Mouse (Mus musculus) heart, adult 8-10 months (tissue): ENCODE measurements around the gene Higd1a. TPM values are rescaled to one million over a fixed set of nuclear protein-coding genes. Genes with fewer than 3 reads are reported as not detected.

Source experiments
- DNase-seq: peaks from one replicate; pipeline ENCODE4 v3.0.0; 2022; ENCODE audit warnings: low spot score
- total RNA-seq, 4 experiments: library from RNA; stranded (reverse); gene quantifications; 2 replicates each; pipeline ENCODE4 v1.2.4; 2022

The Higd1a gene
- total RNA-seq, 4 experiments from 2014 or later, result 186 to 221 (median 198) TPM

DNA sequence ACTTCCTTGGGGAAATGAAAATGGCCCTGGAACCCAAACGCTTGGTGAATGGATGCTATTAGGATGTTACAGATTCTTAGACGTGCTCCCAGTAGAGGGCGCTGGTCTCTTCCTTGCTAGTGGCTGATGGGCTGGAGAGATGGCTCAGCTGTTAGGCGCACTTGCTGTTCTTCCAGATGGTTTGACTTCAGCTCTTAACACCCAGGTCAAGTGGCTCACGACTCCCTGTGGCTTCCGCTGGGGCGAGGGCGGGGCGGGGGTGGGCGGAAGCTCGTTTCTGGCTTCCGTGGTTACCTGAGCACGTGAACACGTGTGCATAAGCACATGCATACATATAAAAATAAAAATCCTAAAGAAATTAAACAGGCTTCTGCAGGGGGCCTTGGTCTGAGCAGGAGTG is 22.7 kb upstream of the Higd1a start:
- DNase-seq, result peak; percentile 69

- peak; percentile 60 for DNase-seq
Measured at GRCm38 (mm10) chr9:121877052-121877740, 19.0 kb upstream of the Higd1a start.

DNA sequence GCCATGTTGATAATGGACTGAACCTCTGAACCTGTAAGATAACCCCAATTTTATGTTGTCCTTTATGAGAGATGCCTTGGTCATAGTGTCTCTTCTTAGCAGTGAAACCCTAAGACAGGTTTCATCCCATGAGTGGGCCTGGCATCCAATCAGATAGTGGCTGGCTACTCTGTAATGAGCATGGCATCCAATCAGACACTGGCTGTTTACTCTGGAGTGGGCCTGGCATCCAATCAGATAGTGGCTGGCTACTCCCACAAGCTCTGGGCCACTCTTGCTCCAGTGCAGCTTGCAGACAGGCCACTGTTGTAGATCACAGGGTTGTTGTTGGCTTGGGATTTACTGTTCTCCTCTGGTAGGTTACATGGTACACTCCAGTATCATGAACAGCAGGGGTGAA is 15.4 kb upstream of the Higd1a start:
- no peak for DNase-seq

DNA sequence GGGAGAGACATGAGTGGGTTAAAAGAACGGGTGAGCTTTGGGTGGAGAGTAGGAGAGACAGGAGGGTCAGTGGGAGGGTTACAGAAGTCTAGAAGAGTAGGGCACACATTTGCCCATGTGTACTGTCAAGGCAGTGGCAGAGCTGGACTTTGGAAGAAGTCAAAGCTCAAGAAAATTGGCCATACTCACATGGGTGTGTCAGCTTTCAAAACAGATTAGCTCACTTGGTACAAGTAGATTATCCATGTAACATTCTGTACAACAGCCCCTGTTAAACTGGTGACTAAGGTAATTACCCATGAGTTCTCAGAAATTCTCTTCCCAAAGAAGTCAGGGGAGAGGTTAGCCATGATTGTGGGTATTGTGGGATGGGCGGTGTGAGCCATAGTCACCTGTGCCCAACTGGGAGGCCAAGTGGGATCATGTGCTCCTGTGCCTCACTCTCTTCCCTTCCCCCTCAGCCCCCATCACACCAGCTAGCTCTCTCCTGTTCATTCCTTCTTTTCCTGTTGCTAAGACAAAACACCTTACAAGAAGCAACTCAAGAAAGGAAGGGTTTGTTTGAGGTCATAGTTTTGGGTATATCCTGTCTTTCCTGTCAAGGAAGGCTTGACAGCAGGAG is 14.0 kb upstream of the Higd1a start:
- DNase-seq, result no peak

DNA sequence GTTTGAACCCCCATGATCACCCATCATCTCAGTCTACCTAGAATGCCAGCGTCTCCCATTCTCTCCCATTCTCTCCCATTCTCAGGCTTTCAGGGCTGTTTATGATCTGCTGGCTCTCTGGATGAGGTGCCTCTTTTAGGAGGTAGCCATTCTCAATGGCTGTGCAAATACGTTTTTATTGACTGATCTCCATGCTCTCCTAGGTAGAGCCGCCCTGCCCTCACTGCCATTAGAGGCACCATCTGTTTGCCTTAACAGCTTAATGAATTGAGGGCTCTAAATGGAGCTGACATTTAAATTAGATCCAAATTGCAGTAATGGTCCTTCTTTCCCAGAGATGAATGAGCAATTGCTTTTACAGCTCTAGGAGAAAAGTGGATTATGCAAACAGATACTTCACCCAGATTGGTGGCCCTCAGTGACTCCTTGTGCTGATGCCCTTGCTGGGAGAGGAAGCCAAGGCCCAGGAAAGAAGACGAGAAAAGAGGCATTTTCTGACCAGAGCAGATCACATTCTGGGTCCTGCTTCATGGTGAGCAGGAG is 11.9 kb upstream of the Higd1a start:
- no peak for DNase-seq

DNA sequence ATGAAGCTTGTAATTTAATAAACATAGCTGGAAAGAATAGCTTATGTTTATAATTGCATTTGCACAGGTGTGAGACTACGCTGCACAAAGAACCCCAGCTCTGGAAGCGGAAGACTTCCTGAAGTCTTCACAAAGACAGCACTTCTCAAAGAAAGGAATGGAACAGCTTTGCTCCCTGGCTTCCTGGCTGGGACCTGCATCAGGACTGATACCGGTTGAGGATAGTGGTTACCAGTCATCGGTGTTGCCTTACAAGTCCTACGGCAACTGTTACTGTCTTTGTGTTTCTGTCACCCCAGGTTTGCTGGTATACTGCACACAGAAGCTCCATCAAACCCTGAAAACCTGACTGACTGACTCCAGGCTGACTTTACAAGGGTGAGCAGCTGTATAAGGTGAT is 11.3 kb upstream of the Higd1a start:
- no peak for DNase-seq

- no peak for DNase-seq
Measured at GRCm38 (mm10) chr9:121868236-121868635, 10.1 kb upstream of the Higd1a start.

- DNase-seq, result no peak
Measured at GRCm38 (mm10) chr9:121867632-121868031, 9.5 kb upstream of the Higd1a start.

- DNase-seq, result no peak
Measured at GRCm38 (mm10) chr9:121865425-121866008, 7.4 kb upstream of the Higd1a start.

- no peak for DNase-seq
Measured at GRCm38 (mm10) chr9:121864837-121865236, 6.7 kb upstream of the Higd1a start.

- DNase-seq, result no peak
Measured at GRCm38 (mm10) chr9:121860921-121861320, 2.8 kb upstream of the Higd1a start.

- DNase-seq, result no peak
Measured at GRCm38 (mm10) chr9:121859345-121859744, 1.2 kb upstream of the Higd1a start.

GRCm38 (mm10) chr9:121857474-121858152 is 549 bp downstream of the Higd1a start:
- peak; percentile 96 for DNase-seq

GRCm38 (mm10) chr9:121856649-121857416 is 1.3 kb downstream of the Higd1a start:
- DNase-seq, result peak; percentile 32

DNA sequence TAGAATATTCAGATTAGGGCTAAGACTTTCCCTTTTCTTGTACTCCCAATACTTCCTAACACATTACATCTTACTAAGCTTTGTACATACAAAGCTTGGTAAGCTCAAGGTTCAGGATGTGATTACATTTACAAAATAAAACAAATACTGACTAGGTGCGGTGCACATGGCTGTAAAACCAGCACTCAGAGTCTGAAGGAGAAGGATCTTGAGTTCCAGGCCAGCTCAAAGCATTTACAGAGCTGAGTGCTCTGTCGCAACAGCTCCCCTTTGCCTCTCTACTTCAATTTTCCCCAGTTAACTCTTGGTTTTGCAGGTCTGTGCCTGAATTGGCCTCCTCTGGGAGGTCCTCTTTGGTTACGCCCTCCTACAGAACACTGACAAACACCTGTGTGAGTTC is 3.9 kb downstream of the Higd1a start:
- DNase-seq, result no peak

- DNase-seq, result no peak
Measured at GRCm38 (mm10) chr9:121847842-121848241, 10.3 kb downstream of the Higd1a start.

GRCm38 (mm10) chr9:121847138-121847537 is 11.0 kb downstream of the Higd1a start:
- no peak for DNase-seq

DNA sequence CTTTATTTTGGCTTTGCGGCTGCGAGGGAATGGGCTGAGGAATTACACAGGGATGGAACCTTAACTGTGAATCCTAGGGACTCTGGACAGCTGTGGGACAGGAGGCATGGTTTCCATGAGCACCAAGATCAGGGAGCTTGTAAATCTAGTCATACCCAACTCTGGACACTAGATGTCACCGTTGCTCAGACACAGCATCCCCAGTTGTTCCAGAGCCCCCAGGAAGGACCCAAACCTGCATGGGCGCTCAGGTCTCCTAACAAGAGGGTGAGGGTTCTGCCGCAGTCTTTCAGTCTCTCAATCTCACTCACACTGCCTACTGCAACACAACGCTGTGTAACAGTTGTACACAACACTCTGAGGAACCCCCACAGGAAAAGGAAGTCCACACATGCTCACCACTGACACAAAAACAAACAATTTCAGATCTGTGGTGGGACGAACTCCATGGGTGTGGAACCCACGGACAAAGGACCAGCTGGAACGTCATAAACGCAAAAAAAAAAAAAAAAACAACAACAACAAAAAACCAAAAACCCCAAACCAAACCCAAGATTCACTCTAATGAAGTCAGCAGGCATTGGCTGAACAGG is 11.5 kb downstream of the Higd1a start:
- no peak for DNase-seq

- no peak for DNase-seq
Measured at GRCm38 (mm10) chr9:121842914-121843313, 15.2 kb downstream of the Higd1a start.

GRCm38 (mm10) chr9:121839622-121839965 is 18.6 kb downstream of the Higd1a start:
- DNase-seq, result no peak
